Mouse (Mus musculus): ENCODE data around the gene Nr2e1.

- TF ChIP-seq POLR2A (IDR thresholded peaks at IDR 0.05; ENCODE audit: control insufficient read depth, extremely low read depth, insufficient read depth, low read length, poor library complexity) (no peak), CTCF (IDR thresholded peaks at IDR 0.05; ENCODE audit: borderline replicate concordance, control insufficient read depth, extremely low read depth, insufficient read depth, low read length, poor library complexity) (no peak)
Observed at GRCm38 (mm10) chr10:42614766-42615165, 31.3 kb upstream of the Nr2e1 start.

All from thymus, adult 2 months (tissue).